30 mouse cellular contexts compared by ENCODE assay signal in the genomic region with DNA sequence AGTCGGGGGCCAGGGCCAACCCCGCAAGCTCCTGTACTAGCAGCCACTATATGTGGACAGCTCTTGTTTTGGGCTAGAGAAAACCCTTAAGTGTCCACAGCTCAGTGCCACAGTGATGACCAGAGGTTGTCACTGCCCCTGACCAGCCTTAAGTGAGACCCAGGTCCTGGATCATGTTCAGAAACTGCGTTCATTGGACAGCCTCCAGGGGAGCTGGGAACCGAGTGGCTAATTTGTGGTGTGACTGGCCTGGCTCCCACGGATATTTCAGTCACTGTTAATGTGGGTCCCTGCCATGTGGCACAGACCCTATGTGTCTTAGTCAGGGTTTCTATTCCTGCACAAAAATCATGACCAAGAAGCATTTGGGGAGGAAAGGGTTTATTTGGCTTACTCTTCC.
"Had no signal": no experiment of that assay in that cellular context is flagged by ENCODE, and none has a peak within 500 bp of the region (broad histone marks: within the 10 kb centered on the region; RNA-seq: fewer than 3 reads in every experiment).

No protein-coding gene starts in this region.

- H3K27ac ChIP-seq: heart, embryonic 13.5 days; heart, embryonic 15.5 days; hindbrain, embryonic 10.5 days; hindbrain, embryonic 12.5 days; hindbrain, embryonic 13.5 days; hindbrain, embryonic 14.5 days; hindbrain, embryonic 15.5 days; hindbrain, postnatal 0 days; intestine, embryonic 15.5 days; kidney, embryonic 15.5 days; kidney, postnatal 0 days; layer of hippocampus, adult 2 months; left cerebral cortex, adult 2 months had no signal

- DNase-seq: heart, postnatal 10 days; heart, postnatal 14 days; heart, postnatal 36 days; heart, postnatal 4 days; kidney, adult 11 months; kidney, adult 18-20 months; kidney, adult 2 months; kidney, adult 8-10 months; kidney, adult 9 months; kidney, postnatal 10 days; kidney, postnatal 14 days; kidney, postnatal 25 days; kidney, postnatal 36 days; kidney, postnatal 4 days; layer of hippocampus, adult 9-11 months; layer of hippocampus, postnatal 36 days had no signal

- H3K27me3 ChIP-seq: heart, embryonic 15.5 days; hindbrain, embryonic 15.5 days; intestine, embryonic 15.5 days; kidney, embryonic 15.5 days had no signal

- H3K4me1 ChIP-seq: heart, embryonic 12.5 days; heart, embryonic 13.5 days; heart, embryonic 15.5 days; hindbrain, embryonic 12.5 days; intestine, embryonic 15.5 days had no signal

- H3K4me3 ChIP-seq: heart, embryonic 12.5 days; heart, embryonic 13.5 days; heart, embryonic 15.5 days; hindbrain, embryonic 10.5 days; hindbrain, embryonic 12.5 days; hindbrain, embryonic 13.5 days; hindbrain, embryonic 15.5 days; intestine, embryonic 15.5 days; kidney, embryonic 15.5 days; layer of hippocampus, adult 2 months; left cerebral cortex, adult 2 months had no signal
